Mouse (Mus musculus): Measurements from ENCODE around the gene Capza2.

Capza2 gene

GRCm38 (mm10) chr6:17635615-17636284, at the start of gene Capza2:
Gene Capza2 (plus strand): TSS chr6:17636234.
- DNase-seq (ENCODE audit: low read depth, low spot score) = no peak

GRCm38 (mm10) chr6:17589049-17589952, 46.7 kb upstream of the Capza2 start:
- peak; percentile 11 for DNase-seq (ENCODE audit: low read depth, low spot score)

- no peak for DNase-seq (ENCODE audit: low read depth, low spot score)
Observed at GRCm38 (mm10) chr6:17589953-17590627, 45.9 kb upstream of the Capza2 start.

GRCm38 (mm10) chr6:17593971-17594370, 42.1 kb upstream of the Capza2 start:
- DNase-seq (ENCODE audit: low read depth, low spot score) = no peak

GRCm38 (mm10) chr6:17595712-17596462, 40.1 kb upstream of the Capza2 start:
- DNase-seq (ENCODE audit: low read depth, low spot score) = no peak

GRCm38 (mm10) chr6:17599373-17599772, 36.7 kb upstream of the Capza2 start:
- no peak for DNase-seq (ENCODE audit: low read depth, low spot score)

- DNase-seq (ENCODE audit: low read depth, low spot score) = no peak
Observed at GRCm38 (mm10) chr6:17601526-17601925, 34.5 kb upstream of the Capza2 start.

- no peak for DNase-seq (ENCODE audit: low read depth, low spot score)
Observed at GRCm38 (mm10) chr6:17606915-17607314, 29.1 kb upstream of the Capza2 start.

- no peak for DNase-seq (ENCODE audit: low read depth, low spot score)
Observed at GRCm38 (mm10) chr6:17611352-17612010, 24.6 kb upstream of the Capza2 start.

GRCm38 (mm10) chr6:17612652-17613051, 23.4 kb upstream of the Capza2 start:
- DNase-seq (ENCODE audit: low read depth, low spot score) = no peak

- DNase-seq (ENCODE audit: low read depth, low spot score) = no peak
Observed at GRCm38 (mm10) chr6:17620823-17621222, 15.2 kb upstream of the Capza2 start.

GRCm38 (mm10) chr6:17621436-17621835, 14.6 kb upstream of the Capza2 start:
- DNase-seq (ENCODE audit: low read depth, low spot score) = no peak

GRCm38 (mm10) chr6:17628701-17629455, 7.2 kb upstream of the Capza2 start:
- DNase-seq (ENCODE audit: low read depth, low spot score) = no peak

- no peak for DNase-seq (ENCODE audit: low read depth, low spot score)
Observed at GRCm38 (mm10) chr6:17629756-17630155, 6.3 kb upstream of the Capza2 start.

GRCm38 (mm10) chr6:17631611-17632010, 4.4 kb upstream of the Capza2 start:
- no peak for DNase-seq (ENCODE audit: low read depth, low spot score)

- no peak for DNase-seq (ENCODE audit: low read depth, low spot score)
Observed at GRCm38 (mm10) chr6:17633819-17634218, 2.2 kb upstream of the Capza2 start.

GRCm38 (mm10) chr6:17634992-17635391, 1.0 kb upstream of the Capza2 start:
- no peak for DNase-seq (ENCODE audit: low read depth, low spot score)

GRCm38 (mm10) chr6:17636764-17637170, 733 bp downstream of the Capza2 start:
- peak; percentile 89 for DNase-seq (ENCODE audit: low read depth, low spot score)

GRCm38 (mm10) chr6:17637205-17638203, 1.5 kb downstream of the Capza2 start:
- DNase-seq (ENCODE audit: low read depth, low spot score) = peak; percentile 6

Data from retina, adult 2 months (tissue).